Mouse (Mus musculus) brain, embryonic 14.5 days (tissue): ENCODE results near the gene Plcg2. TPM values are rescaled to one million over a fixed set of nuclear protein-coding genes. Genes with fewer than 3 reads are reported as not detected.
A peak's percentile ranks its signal among the peaks of the same experiment; 100 is the strongest.

Experiments used
- DNase-seq: peaks from one replicate; pipeline ENCODE4 v3.0.0-alpha.2; 2011; ENCODE audit warnings: low read depth
- CTCF ChIP-seq: fragments of 200-500 bp; IDR thresholded peaks from 2 replicates; pipeline ENCODE4 v1.5.1; 2012; ENCODE audit warnings: inconsistent platforms, mild to moderate bottlenecking, moderate library complexity, borderline replicate concordance; ENCODE audit not compliant: insufficient read depth, insufficient read length; ENCODE audit errors: extremely low read depth
- POLR2A ChIP-seq: fragments of 200-500 bp; IDR thresholded peaks from 2 replicates; pipeline ENCODE4 v1.6.1; 2012; ENCODE audit warnings: mild to moderate bottlenecking, inconsistent platforms, borderline replicate concordance; ENCODE audit not compliant: poor library complexity, insufficient read depth, insufficient read length, severe bottlenecking; ENCODE audit errors: extremely low read depth
- polyA plus RNA-seq: library from polyadenylated mRNA; depleted of rRNA; stranded (reverse); fragments of >200 nt; gene quantifications from 2 replicates; pipeline ENCODE4 v1.2.3, GENCODE M21; 2012

Plcg2 gene
- polyA plus RNA-seq, 1 experiment: 1.5 TPM

GRCm38 (mm10) chr8:117532381-117532972 is 34.4 kb downstream of the Plcg2 start:
- TF ChIP-seq CTCF (no peak), POLR2A (no peak)
- no peak for DNase-seq

- TF ChIP-seq CTCF (no peak), POLR2A (no peak)
- no peak for DNase-seq
Observed at GRCm38 (mm10) chr8:117536862-117537261, 38.8 kb downstream of the Plcg2 start.

- TF ChIP-seq CTCF (no peak), POLR2A (no peak)
- no peak for DNase-seq
Observed at GRCm38 (mm10) chr8:117537751-117538150, 39.7 kb downstream of the Plcg2 start.

GRCm38 (mm10) chr8:117542951-117543350 is 44.9 kb downstream of the Plcg2 start:
- TF ChIP-seq POLR2A (no peak), CTCF (no peak)
- no peak for DNase-seq

- no peak for DNase-seq
- TF ChIP-seq CTCF: no peak
- no peak for TF ChIP-seq POLR2A
Observed at GRCm38 (mm10) chr8:117543789-117544188, 45.7 kb downstream of the Plcg2 start.

- no peak for DNase-seq
- TF ChIP-seq CTCF: no peak
- no peak for TF ChIP-seq POLR2A
Observed at GRCm38 (mm10) chr8:117545043-117545442, 47.0 kb downstream of the Plcg2 start.

GRCm38 (mm10) chr8:117546386-117546785 is 48.3 kb downstream of the Plcg2 start:
- no peak for TF ChIP-seq CTCF
- TF ChIP-seq POLR2A: no peak
- DNase-seq: no peak

- no peak for TF ChIP-seq POLR2A
- no peak for TF ChIP-seq CTCF
- DNase-seq: no peak
Observed at GRCm38 (mm10) chr8:117547945-117548344, 49.9 kb downstream of the Plcg2 start.

- no peak for DNase-seq
- no peak for TF ChIP-seq POLR2A
- no peak for TF ChIP-seq CTCF
Observed at GRCm38 (mm10) chr8:117548453-117548852, 50.4 kb downstream of the Plcg2 start.

- TF ChIP-seq POLR2A (no peak), CTCF (no peak)
- no peak for DNase-seq
Observed at GRCm38 (mm10) chr8:117550529-117550928, 52.4 kb downstream of the Plcg2 start.

GRCm38 (mm10) chr8:117561014-117561413 is 62.9 kb downstream of the Plcg2 start:
- TF ChIP-seq CTCF: no peak
- no peak for TF ChIP-seq POLR2A
- DNase-seq: no peak

GRCm38 (mm10) chr8:117561735-117562361 is 63.8 kb downstream of the Plcg2 start:
- TF ChIP-seq POLR2A (no peak), CTCF (no peak)
- DNase-seq: peak; percentile 23

GRCm38 (mm10) chr8:117562445-117563014 is 64.4 kb downstream of the Plcg2 start:
- no peak for TF ChIP-seq POLR2A
- no peak for TF ChIP-seq CTCF
- peak; percentile 8 for DNase-seq

GRCm38 (mm10) chr8:117569409-117569808 is 71.3 kb downstream of the Plcg2 start:
- peak; percentile 94 for TF ChIP-seq CTCF
- no peak for TF ChIP-seq POLR2A
- DNase-seq: peak; percentile 56
